Mouse (Mus musculus) MEL (cell line): ENCODE data around the gene Tha1. TPM values are rescaled to one million over a fixed set of nuclear protein-coding genes. Genes with fewer than 3 reads are reported as not detected.

Experiments used
- DNase-seq: peaks from one replicate; pipeline ENCODE4 v3.0.0; 2011; ENCODE audit warnings: low read depth, low spot score
- H3K27ac ChIP-seq: 2 replicates; pipeline ENCODE4 v1.5.1; 2012; ENCODE audit warnings: low read depth, mild to moderate bottlenecking, control low read depth, low read length, moderate library complexity; ENCODE audit not compliant: control insufficient read depth
- H3K27me3 ChIP-seq, 2 experiments: fragments of 150-350 bp in 1 of 2; sonication (generic) in 1 of 2; 2 replicates each; pipeline ENCODE4 v1.6.1; 2012; ENCODE audit warnings: low read length in 2 of 2, mild to moderate bottlenecking in 2 of 2, improper control_type of control experiment in 1 of 2, moderate library complexity in 1 of 2; ENCODE audit not compliant: insufficient read depth in 2 of 2, control insufficient read depth in 1 of 2
- H3K36me3 ChIP-seq, 2 experiments: 2 replicates each; pipeline ENCODE4 v1.6.1; 2012 to 2014; ENCODE audit warnings: low read length in 2 of 2, improper control_type of control experiment in 1 of 2, inconsistent platforms in 1 of 2, mild to moderate bottlenecking in 1 of 2; ENCODE audit not compliant: insufficient read depth in 2 of 2, control insufficient read depth in 1 of 2
- H3K4me1 ChIP-seq, 2 experiments: fragments of 150-350 bp in 1 of 2; sonication (generic) in 1 of 2; 2 replicates each; pipeline ENCODE4 v1.6.1; 2012; ENCODE audit warnings: low read length in 2 of 2, improper control_type of control experiment in 1 of 2, mild to moderate bottlenecking in 1 of 2; ENCODE audit not compliant: insufficient read depth in 2 of 2, control insufficient read depth in 1 of 2
- H3K4me3 ChIP-seq, 2 experiments: fragments of 150-350 bp in 1 of 2; sonication (generic) in 1 of 2; 2 replicates each; pipeline ENCODE4 v1.5.1; 2012; ENCODE audit warnings: low read depth in 2 of 2, low read length in 2 of 2, mild to moderate bottlenecking in 2 of 2, moderate library complexity in 2 of 2, control low read depth in 1 of 2, improper control_type of control experiment in 1 of 2; ENCODE audit not compliant: control insufficient read depth in 1 of 2, insufficient read depth in 1 of 2
- H3K79me2 ChIP-seq: 2 replicates; pipeline ENCODE4 v1.6.1; 2012; ENCODE audit warnings: mild to moderate bottlenecking, low read length, moderate library complexity; ENCODE audit not compliant: control insufficient read depth, poor library complexity, insufficient read depth
- H3K9ac ChIP-seq: 2 replicates; pipeline ENCODE4 v1.6.1; 2012; ENCODE audit warnings: low read depth, mild to moderate bottlenecking, control low read depth, low read length, moderate library complexity; ENCODE audit not compliant: control insufficient read depth, poor library complexity, severe bottlenecking
- H3K9me3 ChIP-seq: fragments of 150-350 bp; sonication (generic); replicated peaks from 2 replicates; pipeline ENCODE4 v1.6.1; 2012; ENCODE audit warnings: mild to moderate bottlenecking, low read length, improper control_type of control experiment, moderate library complexity; ENCODE audit not compliant: insufficient read depth
- CHD2 ChIP-seq: IDR thresholded peaks from 2 replicates; pipeline ENCODE4 v1.6.1; 2011; ENCODE audit warnings: low read length, improper control_type of control experiment
- CTCF ChIP-seq, 3 experiments: IDR thresholded peaks in 2 of 3; conservative IDR thresholded peaks in 1 of 3; 2 replicates each; pipeline ENCODE4 v1.5.1; 2011 to 2012; ENCODE audit warnings: low read length in 3 of 3, low read depth in 2 of 3, mild to moderate bottlenecking in 2 of 3, improper control_type of control experiment in 1 of 3, inconsistent platforms in 1 of 3, mixed read lengths in 1 of 3, moderate library complexity in 1 of 3; ENCODE audit not compliant: control insufficient read depth in 1 of 3, insufficient read depth in 1 of 3, poor library complexity in 1 of 3, severe bottlenecking in 1 of 3
- ETS1 ChIP-seq: IDR thresholded peaks from 2 replicates; pipeline ENCODE4 v1.6.1; 2012; ENCODE audit warnings: low read depth, mild to moderate bottlenecking, inconsistent platforms, low read length, improper control_type of control experiment, moderate library complexity
- HCFC1 ChIP-seq: IDR thresholded peaks from 2 replicates; pipeline ENCODE4 v1.6.1; 2012; ENCODE audit warnings: low read depth, mild to moderate bottlenecking, inconsistent platforms, low read length, improper control_type of control experiment, moderate library complexity
- JUND ChIP-seq: IDR thresholded peaks from 2 replicates; pipeline ENCODE4 v1.6.1; 2011; ENCODE audit warnings: low read depth, mild to moderate bottlenecking, improper control_type of control experiment, low read length
- MAFK ChIP-seq: IDR thresholded peaks from 2 replicates; pipeline ENCODE4 v1.6.1; 2011; ENCODE audit warnings: low read depth, mild to moderate bottlenecking, low read length, improper control_type of control experiment, borderline replicate concordance
- MXI1 ChIP-seq: IDR thresholded peaks from 2 replicates; pipeline ENCODE4 v1.6.1; 2011; ENCODE audit warnings: mild to moderate bottlenecking, low read depth, low read length, improper control_type of control experiment
- MYB ChIP-seq: IDR thresholded peaks from 2 replicates; pipeline ENCODE4 v1.6.1; 2011; ENCODE audit warnings: mild to moderate bottlenecking, low read depth, low read length, improper control_type of control experiment
- POLR2AphosphoS2 ChIP-seq: IDR thresholded peaks from 2 replicates; pipeline ENCODE4 v1.6.1; 2011; ENCODE audit warnings: low read length, improper control_type of control experiment
- RCOR1 ChIP-seq: IDR thresholded peaks from 2 replicates; pipeline ENCODE4 v1.6.1; 2012; ENCODE audit warnings: low read depth, mild to moderate bottlenecking, inconsistent platforms, low read length, improper control_type of control experiment
- SIN3A ChIP-seq: IDR thresholded peaks from 2 replicates; pipeline ENCODE4 v1.6.1; 2012; ENCODE audit warnings: low read length, improper control_type of control experiment, inconsistent platforms
- SMC3 ChIP-seq: IDR thresholded peaks from 2 replicates; pipeline ENCODE4 v1.6.1; 2011; ENCODE audit warnings: low read depth, low read length, improper control_type of control experiment
- TBP ChIP-seq: IDR thresholded peaks from 2 replicates; pipeline ENCODE4 v1.8.0; 2011; ENCODE audit warnings: low read depth, low read length, improper control_type of control experiment
- USF1 ChIP-seq: IDR thresholded peaks from 2 replicates; pipeline ENCODE4 v1.6.1; 2014; ENCODE audit warnings: low read depth, mild to moderate bottlenecking, inconsistent platforms, low read length, improper control_type of control experiment, moderate library complexity
- USF2 ChIP-seq, 2 experiments: IDR thresholded peaks; 2 replicates each; pipeline ENCODE4 v1.6.1; 2011 to 2012; ENCODE audit warnings: improper control_type of control experiment in 2 of 2, low read length in 2 of 2, borderline replicate concordance in 1 of 2, inconsistent platforms in 1 of 2, low read depth in 1 of 2, mild to moderate bottlenecking in 1 of 2; ENCODE audit not compliant: insufficient read depth in 1 of 2
- ZC3H11A ChIP-seq: IDR thresholded peaks from 2 replicates; pipeline ENCODE4 v1.6.1; 2012; ENCODE audit warnings: low read depth, mild to moderate bottlenecking, inconsistent platforms, low read length, improper control_type of control experiment
- ZNF384 ChIP-seq: IDR thresholded peaks from 2 replicates; pipeline ENCODE4 v1.6.1; 2012; ENCODE audit warnings: low read depth, mild to moderate bottlenecking, inconsistent platforms, low read length, improper control_type of control experiment
- polyA plus RNA-seq, 2 experiments: library from polyadenylated mRNA; stranded (reverse) in 1 of 2; unstranded in 1 of 2; fragments of >175 nt in 1 of 2; fragments of >200 nt in 1 of 2; gene quantifications; 2 replicates each; pipeline versions ENCODE4 v1.2.1 to v1.2.4; 2012; ENCODE audit warnings: low replicate concordance in 2 of 2, low read depth in 1 of 2; ENCODE audit not compliant: insufficient read length in 2 of 2, insufficient read depth in 1 of 2, missing spikeins in 1 of 2
- total RNA-seq: library from RNA; depleted of rRNA; stranded (reverse); fragments of 300-350 nt; gene quantifications from 2 replicates; pipeline ENCODE4 v1.2.3, GENCODE M21; 2012

Gene Tha1
- total and polyA plus RNA-seq, 3 experiments, result 0.12 TPM; not detected in 2

DNA sequence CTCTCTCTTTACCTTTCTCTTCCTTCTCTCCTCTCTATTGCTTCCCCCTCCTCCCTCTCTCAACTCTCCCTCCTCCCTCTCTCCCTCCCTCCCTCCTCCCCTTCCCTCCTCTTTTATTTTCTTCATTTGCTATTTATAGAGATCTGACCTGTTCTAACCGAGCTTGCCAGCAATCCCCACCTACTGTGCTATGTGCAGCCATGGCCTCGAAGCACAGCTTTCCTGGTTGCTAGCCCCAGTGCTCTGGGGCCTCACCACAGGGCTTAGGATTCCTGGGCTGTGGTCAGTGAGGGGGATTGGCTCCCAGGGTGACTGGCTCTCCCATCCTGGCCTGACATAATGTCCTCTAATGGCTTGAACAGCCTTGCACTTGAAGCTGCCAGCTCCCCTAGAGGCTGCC, 23.3 kb upstream of the Tha1 start:
- H3K27ac ChIP-seq, result no peak overlapping the region
- H3K36me3 ChIP-seq, result no peaks in the 10 kb centered on the region
- H3K27me3 ChIP-seq, result peaks cover 0 to 5% of the 10 kb centered on the region in 2 experiments; a peak in 3 of 4 replicates
- no peaks in the 10 kb centered on the region for H3K9me3 ChIP-seq
- H3K4me3 ChIP-seq, result no peak overlapping the region
- no peaks in the 10 kb centered on the region for H3K79me2 ChIP-seq
- TF ChIP-seq TBP (no peak), USF2 (IDR thresholded peaks at IDR 0.05; ENCODE audit: borderline replicate concordance in 1 of 2, insufficient read depth in 1 of 2, low read depth in 1 of 2, low read length in 2 of 2) (no peak), RCOR1 (no peak), SIN3A (no peak), HCFC1 (no peak), MYB (no peak), ZC3H11A (no peak), MAFK (no peak)
- no peaks in the 10 kb centered on the region for H3K4me1 ChIP-seq
- DNase-seq, result no peak
- H3K9ac ChIP-seq, result no peak overlapping the region

DNA sequence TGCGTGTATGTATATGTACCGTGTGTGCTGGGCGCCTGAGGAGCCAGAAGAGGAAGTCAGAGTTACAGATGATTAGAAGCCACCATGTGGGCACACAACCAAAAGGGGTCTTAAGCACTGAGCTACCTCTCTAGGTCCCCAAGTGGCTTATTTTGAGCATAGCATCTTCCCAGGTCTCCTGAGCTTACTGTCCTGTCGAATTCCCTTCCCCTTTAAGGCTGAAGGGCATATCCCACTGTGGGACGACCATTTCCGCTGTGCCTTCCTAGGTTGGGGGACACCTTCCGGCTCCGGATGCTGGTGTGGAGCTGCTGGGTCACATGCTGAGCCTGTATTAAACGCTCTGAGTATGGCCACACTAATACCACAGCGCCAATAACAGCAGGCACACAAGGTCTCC, 21.4 kb upstream of the Tha1 start:
- TF ChIP-seq CTCF (IDR thresholded peaks at IDR 0.05 in 2 of 3, conservative IDR thresholded peaks at IDR 0.05 in 1 of 3; ENCODE audit: control insufficient read depth in 1 of 3, insufficient read depth in 1 of 3, low read depth in 2 of 3, low read length in 3 of 3, poor library complexity in 1 of 3, severe bottlenecking in 1 of 3) (no peak), MXI1 (no peak), CHD2 (no peak), RCOR1 (no peak), USF1 (no peak), MAFK (no peak), POLR2AphosphoS2 (no peak), ETS1 (no peak), ZNF384 (no peak), HCFC1 (no peak), SMC3 (no peak), JUND (no peak)
- DNase-seq, result peak; percentile 43
- Histone ChIP-seq H3K4me1 (no peaks in the 10 kb centered on the region), H3K4me3 (no peak overlapping the region), H3K27ac (no peak overlapping the region), H3K79me2 (no peaks in the 10 kb centered on the region), H3K9me3 (no peaks in the 10 kb centered on the region), H3K27me3 (peaks cover 7 to 13% of the 10 kb centered on the region in 2 experiments), H3K9ac (no peak overlapping the region), H3K36me3 (no peaks in the 10 kb centered on the region)
